Mouse (Mus musculus) liver, adult 2 months (tissue): ENCODE measurements at regions not wholly inside any gene's neighbourhood (a gene's known extent, or its start where the extent isn't known, plus 50 kb on each side); places are given as distances from the start of the nearest gene placed in this dataset.

Experiments
- CTCF ChIP-seq: fragments of 200-500 bp; IDR thresholded peaks from 2 replicates; pipeline ENCODE4 v1.5.1; 2011; ENCODE audit warnings: low read depth, low read length, control low read depth
- POLR2A ChIP-seq: fragments of 200-500 bp; IDR thresholded peaks from 2 replicates; pipeline ENCODE4 v1.6.1; 2011; ENCODE audit warnings: low read length, control low read depth; ENCODE audit not compliant: insufficient read depth; ENCODE audit errors: extremely low read depth

- no peak for TF ChIP-seq POLR2A
- no peak for TF ChIP-seq CTCF
Observed at GRCm38 (mm10) chr12:107160137-107160536, 328.3 kb upstream of the 3110018I06Rik start.
